Mouse (Mus musculus): ENCODE data around the gene Sh3bp1. TPM values are rescaled to one million over a fixed set of nuclear protein-coding genes. Genes with fewer than 3 reads are reported as not detected.

The Sh3bp1 gene
- polyA plus RNA-seq, 1 experiment from 2014 or later, result 2.7 TPM

DNA sequence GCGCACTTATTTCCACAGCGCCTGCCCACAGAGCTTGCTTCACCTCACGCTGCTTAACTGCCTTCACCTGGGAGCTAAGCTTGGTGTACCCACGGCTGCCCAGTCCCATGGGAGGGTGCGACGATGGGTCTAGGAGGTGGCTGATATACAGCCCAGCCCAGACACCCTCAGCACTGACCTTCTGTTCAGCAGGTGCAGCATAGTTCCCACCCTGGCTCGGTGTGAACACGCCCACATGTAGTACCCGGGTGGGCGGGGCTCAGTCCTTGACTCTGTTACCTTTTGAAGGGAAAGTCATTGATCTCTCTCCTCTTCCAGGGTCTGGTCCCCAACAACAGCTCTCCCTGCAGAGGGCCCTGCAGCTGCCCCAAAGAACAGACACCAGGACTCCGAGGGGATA lies 60.0 kb downstream of the Sh3bp1 start:
- Histone ChIP-seq H3K27ac (ENCODE audit: low read length) (no peak overlapping the region), H3K9ac (ENCODE audit: low read depth, low read length) (no peak overlapping the region), H3K4me1 (ENCODE audit: control insufficient read depth, insufficient read depth, low read length) (peaks cover 4% of the 10 kb centered on the region; the same call in 1 of the 2 replicates), H3K27me3 (ENCODE audit: control insufficient read depth, insufficient read depth, low read depth, low read length) (no peaks in the 10 kb centered on the region), H3K36me3 (ENCODE audit: control insufficient read depth, insufficient read depth, low read length) (peaks cover 15% of the 10 kb centered on the region), H3K4me2 (ENCODE audit: low read length) (no peak overlapping the region), H3K9me3 (replicated peaks; ENCODE audit: control insufficient read depth, low read length, poor library complexity, severe bottlenecking) (no peaks in the 10 kb centered on the region), H3K4me3 (ENCODE audit: low read depth, low read length) (no peak overlapping the region)
- 94% methylated on average over 11 of the region's 11 CpGs for WGBS
- ATAC-seq, result no peak

DNA sequence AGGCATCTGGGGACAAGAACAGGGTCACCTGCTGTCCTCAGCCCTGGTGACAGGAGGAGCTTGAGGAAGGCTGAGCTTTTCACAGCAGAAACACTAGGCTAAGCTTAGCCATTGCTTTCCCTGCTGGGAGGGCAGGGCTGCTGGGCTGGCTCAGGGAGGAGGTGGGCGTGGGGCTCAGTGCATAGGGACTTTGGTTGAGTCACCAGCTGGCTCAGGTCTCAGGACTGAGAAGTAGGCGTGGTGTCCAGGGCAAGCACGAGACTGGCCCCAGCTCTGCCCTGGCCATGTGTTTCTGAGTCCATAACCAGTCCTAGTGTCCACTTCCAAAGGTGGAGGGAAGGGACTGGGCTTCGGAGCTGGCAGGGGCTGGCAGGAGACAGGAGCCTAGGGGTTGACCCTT lies 60.5 kb downstream of the Sh3bp1 start:
- WGBS, result 92% methylated on average over 4 of the region's 4 CpGs
- Histone ChIP-seq H3K9me3 (replicated peaks; ENCODE audit: control insufficient read depth, low read length, poor library complexity, severe bottlenecking) (no peaks in the 10 kb centered on the region), H3K4me3 (ENCODE audit: low read depth, low read length) (no peak overlapping the region), H3K36me3 (ENCODE audit: control insufficient read depth, insufficient read depth, low read length) (peaks cover 15% of the 10 kb centered on the region), H3K4me2 (ENCODE audit: low read length) (no peak overlapping the region), H3K27me3 (ENCODE audit: control insufficient read depth, insufficient read depth, low read depth, low read length) (no peaks in the 10 kb centered on the region), H3K4me1 (ENCODE audit: control insufficient read depth, insufficient read depth, low read length) (peaks cover 4% of the 10 kb centered on the region; the same call in 1 of the 2 replicates), H3K9ac (ENCODE audit: low read depth, low read length) (no peak overlapping the region), H3K27ac (ENCODE audit: low read length) (no peak overlapping the region)
- no peak for ATAC-seq

Small RNAs within 50 kb of the gene (microRNA-seq; reads per million reads assigned to microRNA genes)
- 0.52 reads per million for gene Mir6955

Other genes with a start within 250 kb of the Sh3bp1 start
- gene Elfn2, start 181.0 kb upstream of the Sh3bp1 start, polyA plus RNA-seq (2015; fragmentation: Nextera tagmentation; extraction: Ambion mirVana), result 9.6 and 12.6 TPM in 2 replicates
- 13.5 and 19.7 TPM in 2 replicates for gene Mfng, start 126.3 kb upstream of the Sh3bp1 start, polyA plus RNA-seq (2015; fragmentation: Nextera tagmentation; extraction: Ambion mirVana)
- 1.8 and 2.2 TPM in 2 replicates for gene Card10, start 96.7 kb upstream of the Sh3bp1 start, polyA plus RNA-seq (2015; fragmentation: Nextera tagmentation; extraction: Ambion mirVana)
- 11.4 and 13.6 TPM in 2 replicates for gene Cdc42ep1, start 57.1 kb upstream of the Sh3bp1 start, polyA plus RNA-seq (2015; fragmentation: Nextera tagmentation; extraction: Ambion mirVana)
- not detected in 2 replicates for gene Lgals2, start 44.2 kb upstream of the Sh3bp1 start, polyA plus RNA-seq (2015; fragmentation: Nextera tagmentation; extraction: Ambion mirVana)
- 46.0 and 46.5 TPM in 2 replicates for gene Gga1, start 22.6 kb upstream of the Sh3bp1 start, polyA plus RNA-seq (2015; fragmentation: Nextera tagmentation; extraction: Ambion mirVana)
- not detected in 2 replicates for gene Gm49510, start 101 bp upstream of the Sh3bp1 start, polyA plus RNA-seq (2015; fragmentation: Nextera tagmentation; extraction: Ambion mirVana)
- gene Pdxp, start 14.2 kb downstream of the Sh3bp1 start, polyA plus RNA-seq (2015; fragmentation: Nextera tagmentation; extraction: Ambion mirVana), result 107 and 126 TPM in 2 replicates
- 51.7 and 53.2 TPM in 2 replicates for gene Lgals1, start 27.0 kb downstream of the Sh3bp1 start, polyA plus RNA-seq (2015; fragmentation: Nextera tagmentation; extraction: Ambion mirVana)
- gene Nol12, start 35.2 kb downstream of the Sh3bp1 start, polyA plus RNA-seq (2015; fragmentation: Nextera tagmentation; extraction: Ambion mirVana), result 66.3 and 67.6 TPM in 2 replicates
- gene Triobp, start 48.0 kb downstream of the Sh3bp1 start, polyA plus RNA-seq (2015; fragmentation: Nextera tagmentation; extraction: Ambion mirVana), result 40.9 and 48.8 TPM in 2 replicates
- 167 and 180 TPM in 2 replicates for gene H1f0, start 128.7 kb downstream of the Sh3bp1 start, polyA plus RNA-seq (2015; fragmentation: Nextera tagmentation; extraction: Ambion mirVana)
- not detected in 2 replicates for gene Galr3, start 142.1 kb downstream of the Sh3bp1 start, polyA plus RNA-seq (2015; fragmentation: Nextera tagmentation; extraction: Ambion mirVana)
- 54.4 and 57.8 TPM in 2 replicates for gene Ankrd54, start 163.1 kb downstream of the Sh3bp1 start, polyA plus RNA-seq (2015; fragmentation: Nextera tagmentation; extraction: Ambion mirVana)
- gene Eif3l, start 175.4 kb downstream of the Sh3bp1 start, polyA plus RNA-seq (2015; fragmentation: Nextera tagmentation; extraction: Ambion mirVana), result 165 TPM in 2 replicates
- 12.0 and 12.7 TPM in 2 replicates for gene Micall1, start 209.1 kb downstream of the Sh3bp1 start, polyA plus RNA-seq (2015; fragmentation: Nextera tagmentation; extraction: Ambion mirVana)
- gene Polr2f, start 241.2 kb downstream of the Sh3bp1 start, polyA plus RNA-seq (2015; fragmentation: Nextera tagmentation; extraction: Ambion mirVana), result 266 and 286 TPM in 2 replicates
- gene 1700088E04Rik, start 241.5 kb downstream of the Sh3bp1 start, polyA plus RNA-seq (2015; fragmentation: Nextera tagmentation; extraction: Ambion mirVana), result 18.8 and 19.1 TPM in 2 replicates